25 mouse cellular contexts compared by ENCODE assay signal in genomic region chr14:101964956-101965355, GRCm38 (mm10).
"Had no signal": no experiment of that assay in that cellular context is flagged by ENCODE, and none has a peak within 500 bp of the region (broad histone marks: within the 10 kb centered on the region; RNA-seq: fewer than 3 reads in every experiment).

No protein-coding gene starts in this region.

- H3K9ac ChIP-seq: kidney, embryonic 15.5 days; limb, embryonic 12.5 days; limb, embryonic 15.5 days; liver, embryonic 14.5 days; liver, postnatal 0 days; lung, embryonic 14.5 days; neural tube, embryonic 13.5 days had no signal

- H3K4me2 ChIP-seq: kidney, embryonic 15.5 days; limb, embryonic 12.5 days; limb, embryonic 15.5 days; liver, embryonic 11.5 days; lung, embryonic 14.5 days; neural tube, embryonic 13.5 days had no signal

- DNase-seq: kidney, adult 11 months; kidney, adult 8-10 months; kidney, postnatal 10 days; kidney, postnatal 36 days; layer of hippocampus, postnatal 36 days; liver, postnatal 0 days; lung, embryonic 14.5 days; midbrain, embryonic 14.5 days; right cerebral cortex, adult 18-20 months; right cerebral cortex, postnatal 14 days; right cerebral cortex, postnatal 4 days; thymus, adult 2 months; thymus, postnatal 14 days; thymus, postnatal 4 days had no signal

- ATAC-seq: liver, postnatal 0 days; lung, postnatal 0 days had no signal

- H3K27ac ChIP-seq: kidney, embryonic 15.5 days; left cerebral cortex, adult 2 months; limb, embryonic 12.5 days; limb, embryonic 15.5 days; liver, embryonic 14.5 days; macrophage; neural tube, embryonic 13.5 days; stomach, postnatal 0 days had no signal

- H3K9me3 ChIP-seq: kidney, embryonic 15.5 days; limb, embryonic 12.5 days; limb, embryonic 15.5 days; neural tube, embryonic 13.5 days had no signal

- H3K4me1 ChIP-seq: kidney, embryonic 15.5 days; limb, embryonic 12.5 days; limb, embryonic 15.5 days; neural tube, embryonic 13.5 days had no signal

- H3K27me3 ChIP-seq: kidney, embryonic 15.5 days; limb, embryonic 12.5 days; limb, embryonic 15.5 days; neural tube, embryonic 13.5 days had no signal

- H3K36me3 ChIP-seq: kidney, embryonic 15.5 days; limb, embryonic 12.5 days; limb, embryonic 15.5 days; neural tube, embryonic 13.5 days had no signal

- H3K4me3 ChIP-seq: kidney, embryonic 15.5 days; left cerebral cortex, adult 2 months; limb, embryonic 12.5 days; limb, embryonic 15.5 days; myocyte; neural tube, embryonic 13.5 days had no signal
